Mouse (Mus musculus) MEL (cell line): ENCODE results near the gene Tead3. TPM values are rescaled to one million over a fixed set of nuclear protein-coding genes. Genes with fewer than 3 reads are reported as not detected.

Source experiments
- DNase-seq: peaks from one replicate; pipeline ENCODE4 v3.0.0; 2011; ENCODE audit warnings: low read depth, low spot score
- H3K27ac ChIP-seq: 2 replicates; pipeline ENCODE4 v1.5.1; 2012; ENCODE audit warnings: low read depth, mild to moderate bottlenecking, control low read depth, low read length, moderate library complexity; ENCODE audit not compliant: control insufficient read depth
- H3K27me3 ChIP-seq, 2 experiments: fragments of 150-350 bp in 1 of 2; sonication (generic) in 1 of 2; 2 replicates each; pipeline ENCODE4 v1.6.1; 2012; ENCODE audit warnings: low read length in 2 of 2, mild to moderate bottlenecking in 2 of 2, improper control_type of control experiment in 1 of 2, moderate library complexity in 1 of 2; ENCODE audit not compliant: insufficient read depth in 2 of 2, control insufficient read depth in 1 of 2
- H3K36me3 ChIP-seq, 2 experiments: 2 replicates each; pipeline ENCODE4 v1.6.1; 2012 to 2014; ENCODE audit warnings: low read length in 2 of 2, improper control_type of control experiment in 1 of 2, inconsistent platforms in 1 of 2, mild to moderate bottlenecking in 1 of 2; ENCODE audit not compliant: insufficient read depth in 2 of 2, control insufficient read depth in 1 of 2
- H3K4me1 ChIP-seq, 2 experiments: fragments of 150-350 bp in 1 of 2; sonication (generic) in 1 of 2; 2 replicates each; pipeline ENCODE4 v1.6.1; 2012; ENCODE audit warnings: low read length in 2 of 2, improper control_type of control experiment in 1 of 2, mild to moderate bottlenecking in 1 of 2; ENCODE audit not compliant: insufficient read depth in 2 of 2, control insufficient read depth in 1 of 2
- H3K4me3 ChIP-seq, 2 experiments: fragments of 150-350 bp in 1 of 2; sonication (generic) in 1 of 2; 2 replicates each; pipeline ENCODE4 v1.5.1; 2012; ENCODE audit warnings: low read depth in 2 of 2, low read length in 2 of 2, mild to moderate bottlenecking in 2 of 2, moderate library complexity in 2 of 2, control low read depth in 1 of 2, improper control_type of control experiment in 1 of 2; ENCODE audit not compliant: control insufficient read depth in 1 of 2, insufficient read depth in 1 of 2
- H3K79me2 ChIP-seq: 2 replicates; pipeline ENCODE4 v1.6.1; 2012; ENCODE audit warnings: mild to moderate bottlenecking, low read length, moderate library complexity; ENCODE audit not compliant: control insufficient read depth, poor library complexity, insufficient read depth
- H3K9ac ChIP-seq: 2 replicates; pipeline ENCODE4 v1.6.1; 2012; ENCODE audit warnings: low read depth, mild to moderate bottlenecking, control low read depth, low read length, moderate library complexity; ENCODE audit not compliant: control insufficient read depth, poor library complexity, severe bottlenecking
- H3K9me3 ChIP-seq: fragments of 150-350 bp; sonication (generic); replicated peaks from 2 replicates; pipeline ENCODE4 v1.6.1; 2012; ENCODE audit warnings: mild to moderate bottlenecking, low read length, improper control_type of control experiment, moderate library complexity; ENCODE audit not compliant: insufficient read depth
- BHLHE40 ChIP-seq: IDR thresholded peaks from 2 replicates; pipeline ENCODE4 v1.6.1; 2012; ENCODE audit warnings: low read depth, mild to moderate bottlenecking, inconsistent platforms, low read length, improper control_type of control experiment, borderline replicate concordance
- CHD2 ChIP-seq: IDR thresholded peaks from 2 replicates; pipeline ENCODE4 v1.6.1; 2011; ENCODE audit warnings: low read length, improper control_type of control experiment
- CTCF ChIP-seq, 3 experiments: IDR thresholded peaks in 2 of 3; conservative IDR thresholded peaks in 1 of 3; 2 replicates each; pipeline ENCODE4 v1.5.1; 2011 to 2012; ENCODE audit warnings: low read length in 3 of 3, low read depth in 2 of 3, mild to moderate bottlenecking in 2 of 3, improper control_type of control experiment in 1 of 3, inconsistent platforms in 1 of 3, mixed read lengths in 1 of 3, moderate library complexity in 1 of 3; ENCODE audit not compliant: control insufficient read depth in 1 of 3, insufficient read depth in 1 of 3, poor library complexity in 1 of 3, severe bottlenecking in 1 of 3
- E2F4 ChIP-seq: IDR thresholded peaks from 2 replicates; pipeline ENCODE4 v1.6.1; 2011; ENCODE audit warnings: low read depth, low read length, improper control_type of control experiment, borderline replicate concordance
- ETS1 ChIP-seq: IDR thresholded peaks from 2 replicates; pipeline ENCODE4 v1.6.1; 2012; ENCODE audit warnings: low read depth, mild to moderate bottlenecking, inconsistent platforms, low read length, improper control_type of control experiment, moderate library complexity
- JUND ChIP-seq: IDR thresholded peaks from 2 replicates; pipeline ENCODE4 v1.6.1; 2011; ENCODE audit warnings: low read depth, mild to moderate bottlenecking, improper control_type of control experiment, low read length
- KAT2A ChIP-seq: conservative IDR thresholded peaks from 2 replicates; pipeline ENCODE4 v1.6.1; 2012; ENCODE audit warnings: low read depth, low read length, improper control_type of control experiment, inconsistent platforms
- MAFK ChIP-seq: IDR thresholded peaks from 2 replicates; pipeline ENCODE4 v1.6.1; 2011; ENCODE audit warnings: low read depth, mild to moderate bottlenecking, low read length, improper control_type of control experiment, borderline replicate concordance
- MAX ChIP-seq: IDR thresholded peaks from 2 replicates; pipeline ENCODE4 v1.6.1; 2011; ENCODE audit warnings: low read length, improper control_type of control experiment
- MAZ ChIP-seq: IDR thresholded peaks from 2 replicates; pipeline ENCODE4 v1.6.1; 2012; ENCODE audit warnings: low read depth, mild to moderate bottlenecking, inconsistent platforms, low read length, improper control_type of control experiment
- MXI1 ChIP-seq: IDR thresholded peaks from 2 replicates; pipeline ENCODE4 v1.6.1; 2011; ENCODE audit warnings: mild to moderate bottlenecking, low read depth, low read length, improper control_type of control experiment
- MYB ChIP-seq: IDR thresholded peaks from 2 replicates; pipeline ENCODE4 v1.6.1; 2011; ENCODE audit warnings: mild to moderate bottlenecking, low read depth, low read length, improper control_type of control experiment
- MYC ChIP-seq: IDR thresholded peaks from 2 replicates; pipeline ENCODE4 v1.6.1; 2011; ENCODE audit warnings: low read depth, mild to moderate bottlenecking, low read length, improper control_type of control experiment, moderate library complexity
- NELFE ChIP-seq: IDR thresholded peaks from 2 replicates; pipeline ENCODE4 v1.6.1; 2011; ENCODE audit warnings: low read depth, low read length, improper control_type of control experiment
- NRF1 ChIP-seq: IDR thresholded peaks from 2 replicates; pipeline ENCODE4 v1.6.1; 2014; ENCODE audit warnings: low read depth, mild to moderate bottlenecking, inconsistent platforms, low read length, improper control_type of control experiment, moderate library complexity; ENCODE audit not compliant: poor library complexity, insufficient read depth, severe bottlenecking
- POLR2A ChIP-seq, 2 experiments: IDR thresholded peaks; 2 replicates each; pipeline ENCODE4 v1.6.1; 2011 to 2012; ENCODE audit warnings: low read length in 2 of 2, mild to moderate bottlenecking in 2 of 2, control low read depth in 1 of 2, improper control_type of control experiment in 1 of 2, low read depth in 1 of 2, moderate library complexity in 1 of 2; ENCODE audit not compliant: control insufficient read depth in 1 of 2, insufficient read depth in 1 of 2, poor library complexity in 1 of 2
- POLR2AphosphoS2 ChIP-seq: IDR thresholded peaks from 2 replicates; pipeline ENCODE4 v1.6.1; 2011; ENCODE audit warnings: low read length, improper control_type of control experiment
- POLR2AphosphoS5 ChIP-seq: IDR thresholded peaks from 2 replicates; pipeline ENCODE4 v1.6.1; 2012; ENCODE audit warnings: low read depth, borderline replicate concordance, mild to moderate bottlenecking, inconsistent platforms, low read length, moderate library complexity, mixed read lengths
- RCOR1 ChIP-seq: IDR thresholded peaks from 2 replicates; pipeline ENCODE4 v1.6.1; 2012; ENCODE audit warnings: low read depth, mild to moderate bottlenecking, inconsistent platforms, low read length, improper control_type of control experiment
- SMC3 ChIP-seq: IDR thresholded peaks from 2 replicates; pipeline ENCODE4 v1.6.1; 2011; ENCODE audit warnings: low read depth, low read length, improper control_type of control experiment
- TBP ChIP-seq: IDR thresholded peaks from 2 replicates; pipeline ENCODE4 v1.8.0; 2011; ENCODE audit warnings: low read depth, low read length, improper control_type of control experiment
- UBTF ChIP-seq: IDR thresholded peaks from 2 replicates; pipeline ENCODE4 v1.6.1; 2012; ENCODE audit warnings: low read depth, mild to moderate bottlenecking, inconsistent platforms, low read length, improper control_type of control experiment, moderate library complexity, borderline replicate concordance; ENCODE audit not compliant: insufficient read depth
- USF2 ChIP-seq, 2 experiments: IDR thresholded peaks; 2 replicates each; pipeline ENCODE4 v1.6.1; 2011 to 2012; ENCODE audit warnings: improper control_type of control experiment in 2 of 2, low read length in 2 of 2, borderline replicate concordance in 1 of 2, inconsistent platforms in 1 of 2, low read depth in 1 of 2, mild to moderate bottlenecking in 1 of 2; ENCODE audit not compliant: insufficient read depth in 1 of 2
- ZC3H11A ChIP-seq: IDR thresholded peaks from 2 replicates; pipeline ENCODE4 v1.6.1; 2012; ENCODE audit warnings: low read depth, mild to moderate bottlenecking, inconsistent platforms, low read length, improper control_type of control experiment
- ZMIZ1 ChIP-seq: IDR thresholded peaks from 2 replicates; pipeline ENCODE4 v1.6.1; 2012; ENCODE audit warnings: low read depth, mild to moderate bottlenecking, inconsistent platforms, low read length, improper control_type of control experiment, moderate library complexity
- polyA plus RNA-seq, 2 experiments: library from polyadenylated mRNA; stranded (reverse) in 1 of 2; unstranded in 1 of 2; fragments of >175 nt in 1 of 2; fragments of >200 nt in 1 of 2; gene quantifications; 2 replicates each; pipeline versions ENCODE4 v1.2.1 to v1.2.4; 2012; ENCODE audit warnings: low replicate concordance in 2 of 2, low read depth in 1 of 2; ENCODE audit not compliant: insufficient read length in 2 of 2, insufficient read depth in 1 of 2, missing spikeins in 1 of 2
- total RNA-seq: library from RNA; depleted of rRNA; stranded (reverse); fragments of 300-350 nt; gene quantifications from 2 replicates; pipeline ENCODE4 v1.2.3, GENCODE M21; 2012

Gene Tead3
- total and polyA plus RNA-seq, 3 experiments: 0.73 to 4.1 TPM; not detected in 1

GRCm38 (mm10) chr17:28323786-28324185 lies 26.8 kb downstream of the Tead3 start:
- DNase-seq: no peak
- H3K36me3 ChIP-seq: peaks cover 0 to 12% of the 10 kb centered on the region in 2 experiments; a peak in 2 of 4 replicates
- peaks cover 7% of the 10 kb centered on the region for H3K79me2 ChIP-seq
- no peak overlapping the region for H3K27ac ChIP-seq
- no peak overlapping the region for H3K9ac ChIP-seq
- no peaks in the 10 kb centered on the region for H3K27me3 ChIP-seq
- TF ChIP-seq POLR2A (IDR thresholded peaks at IDR 0.05; ENCODE audit: control insufficient read depth in 1 of 2, insufficient read depth in 1 of 2, low read depth in 1 of 2, low read length in 2 of 2, poor library complexity in 1 of 2) (no peak), KAT2A (no peak), SMC3 (no peak), MYB (no peak), POLR2AphosphoS2 (no peak), MAX (no peak), MAFK (no peak), BHLHE40 (no peak), ZC3H11A (no peak), ETS1 (no peak), MAZ (no peak)
- no peaks in the 10 kb centered on the region for H3K9me3 ChIP-seq
- H3K4me1 ChIP-seq: peaks cover 0 to 8% of the 10 kb centered on the region in 2 experiments; a peak in 1 of 4 replicates
- H3K4me3 ChIP-seq: no peak overlapping the region

- Histone ChIP-seq H3K9ac (no peak overlapping the region), H3K9me3 (no peaks in the 10 kb centered on the region), H3K27ac (no peak overlapping the region), H3K79me2 (no peaks in the 10 kb centered on the region), H3K36me3 (peaks cover 11 to 15% of the 10 kb centered on the region in 2 experiments), H3K27me3 (no peaks in the 10 kb centered on the region), H3K4me3 (no peak overlapping the region), H3K4me1 (peaks cover 4 to 16% of the 10 kb centered on the region in 2 experiments; a peak in 3 of 4 replicates)
- no peak for TF ChIP-seq USF2 (IDR thresholded peaks at IDR 0.05; ENCODE audit: borderline replicate concordance in 1 of 2, insufficient read depth in 1 of 2, low read depth in 1 of 2, low read length in 2 of 2)
- no peak for TF ChIP-seq TBP
- TF ChIP-seq CHD2: no peak
- no peak for TF ChIP-seq E2F4
- no peak for TF ChIP-seq ZC3H11A
- no peak for TF ChIP-seq MYC
- TF ChIP-seq MXI1: no peak
- no peak for TF ChIP-seq CTCF (IDR thresholded peaks at IDR 0.05 in 2 of 3, conservative IDR thresholded peaks at IDR 0.05 in 1 of 3; ENCODE audit: control insufficient read depth in 1 of 3, insufficient read depth in 1 of 3, low read depth in 2 of 3, low read length in 3 of 3, poor library complexity in 1 of 3, severe bottlenecking in 1 of 3)
- TF ChIP-seq NRF1: no peak
- no peak for TF ChIP-seq RCOR1
- TF ChIP-seq POLR2AphosphoS5: no peak
- no peak for TF ChIP-seq ZMIZ1
- no peak for TF ChIP-seq UBTF
- TF ChIP-seq JUND: no peak
- no peak for TF ChIP-seq BHLHE40
- TF ChIP-seq NELFE: no peak
- no peak for DNase-seq
These were observed 28.9 kb downstream of the Tead3 start for GRCm38 (mm10) chr17:28321700-28322099.
